Mouse (Mus musculus): ENCODE results near the gene Junb. TPM values are rescaled to one million over a fixed set of nuclear protein-coding genes. Genes with fewer than 3 reads are reported as not detected.

The Junb gene
- polyA plus RNA-seq, 1 experiment: 128 TPM

GRCm38 (mm10) chr8:84933767-84934559 lies 44.6 kb downstream of the Junb start:
- peaks cover 26% of the 10 kb centered on the region for H3K27me3 ChIP-seq (ENCODE audit: control insufficient read depth, insufficient read depth, low read length)
- 74% methylated on average over 16 of the region's 16 CpGs for WGBS

GRCm38 (mm10) chr8:84930582-84930981 lies 47.9 kb downstream of the Junb start:
- DNase-seq: no peak
- 90% methylated on average over 13 of the region's 13 CpGs for WGBS
- TF ChIP-seq CTCF (IDR thresholded peaks at IDR 0.05; ENCODE audit: borderline replicate concordance, control insufficient read depth, extremely low read depth, insufficient read depth, low read length, poor library complexity) (no peak), POLR2A (IDR thresholded peaks at IDR 0.05; ENCODE audit: control insufficient read depth, extremely low read depth, insufficient read depth, low read length, poor library complexity) (no peak)
- Histone ChIP-seq H3K27ac (ENCODE audit: control insufficient read depth, insufficient read depth, low read length) (no peak overlapping the region), H3K4me1 (replicated peaks; ENCODE audit: control insufficient read depth, insufficient read depth, low read length) (no peaks in the 10 kb centered on the region), H3K27me3 (ENCODE audit: control insufficient read depth, insufficient read depth, low read length) (peaks cover 15% of the 10 kb centered on the region), H3K4me3 (ENCODE audit: control insufficient read depth, insufficient read depth, low read length) (no peak overlapping the region), H3K36me3 (ENCODE audit: control insufficient read depth, insufficient read depth, low read length) (no peaks in the 10 kb centered on the region)

More at GRCm38 (mm10) chr8:84933767-84934559, 44.6 kb downstream of the Junb start:
- Histone ChIP-seq H3K36me3 (ENCODE audit: control insufficient read depth, insufficient read depth, low read length) (no peaks in the 10 kb centered on the region), H3K4me3 (ENCODE audit: control insufficient read depth, insufficient read depth, low read length) (no peak overlapping the region), H3K4me1 (replicated peaks; ENCODE audit: control insufficient read depth, insufficient read depth, low read length) (no peaks in the 10 kb centered on the region; the same call in 1 of the 2 replicates), H3K27ac (ENCODE audit: control insufficient read depth, insufficient read depth, low read length) (no peak overlapping the region)
- TF ChIP-seq CTCF (IDR thresholded peaks at IDR 0.05; ENCODE audit: borderline replicate concordance, control insufficient read depth, extremely low read depth, insufficient read depth, low read length, poor library complexity) (no peak), POLR2A (IDR thresholded peaks at IDR 0.05; ENCODE audit: control insufficient read depth, extremely low read depth, insufficient read depth, low read length, poor library complexity) (no peak)
- no peak for DNase-seq

GRCm38 (mm10) chr8:84928456-84929306 lies 49.8 kb downstream of the Junb start:
- peak; percentile 58 for DNase-seq
- no peak overlapping the region for H3K4me3 ChIP-seq (ENCODE audit: control insufficient read depth, insufficient read depth, low read length)
- TF ChIP-seq CTCF (IDR thresholded peaks at IDR 0.05; ENCODE audit: borderline replicate concordance, control insufficient read depth, extremely low read depth, insufficient read depth, low read length, poor library complexity) (peak; percentile 73; the same call in 1 of the 2 replicates), POLR2A (IDR thresholded peaks at IDR 0.05; ENCODE audit: control insufficient read depth, extremely low read depth, insufficient read depth, low read length, poor library complexity) (no peak)
- 10% methylated on average over 48 of the region's 52 CpGs for WGBS
- 0 out of 2 replicates have a peak, but pooled peaks cover 2% of the 10 kb centered on the region for H3K4me1 ChIP-seq (replicated peaks; ENCODE audit: control insufficient read depth, insufficient read depth, low read length)
- H3K36me3 ChIP-seq (ENCODE audit: control insufficient read depth, insufficient read depth, low read length): no peaks in the 10 kb centered on the region
- no peak overlapping the region for H3K27ac ChIP-seq (ENCODE audit: control insufficient read depth, insufficient read depth, low read length)
- H3K27me3 ChIP-seq (ENCODE audit: control insufficient read depth, insufficient read depth, low read length): peaks cover 3% of the 10 kb centered on the region; the same call in 1 of the 2 replicates

- Histone ChIP-seq H3K27me3 (ENCODE audit: control insufficient read depth, insufficient read depth, low read length) (peaks cover 3% of the 10 kb centered on the region; the same call in 1 of the 2 replicates), H3K4me1 (replicated peaks; ENCODE audit: control insufficient read depth, insufficient read depth, low read length) (0 out of 2 replicates have a peak, but pooled peaks cover 2% of the 10 kb centered on the region), H3K4me3 (ENCODE audit: control insufficient read depth, insufficient read depth, low read length) (no peak overlapping the region), H3K36me3 (ENCODE audit: control insufficient read depth, insufficient read depth, low read length) (no peaks in the 10 kb centered on the region), H3K27ac (ENCODE audit: control insufficient read depth, insufficient read depth, low read length) (no peak overlapping the region)
- WGBS: 74% methylated on average over 1 of the region's 1 CpGs
- TF ChIP-seq CTCF (IDR thresholded peaks at IDR 0.05; ENCODE audit: borderline replicate concordance, control insufficient read depth, extremely low read depth, insufficient read depth, low read length, poor library complexity) (no peak), POLR2A (IDR thresholded peaks at IDR 0.05; ENCODE audit: control insufficient read depth, extremely low read depth, insufficient read depth, low read length, poor library complexity) (no peak)
- DNase-seq: no peak
Observed at GRCm38 (mm10) chr8:84927513-84927912, 51.0 kb downstream of the Junb start.

GRCm38 (mm10) chr8:84925557-84925956 lies 53.0 kb downstream of the Junb start:
- TF ChIP-seq CTCF (IDR thresholded peaks at IDR 0.05; ENCODE audit: borderline replicate concordance, control insufficient read depth, extremely low read depth, insufficient read depth, low read length, poor library complexity): no peak
- no peak for TF ChIP-seq POLR2A (IDR thresholded peaks at IDR 0.05; ENCODE audit: control insufficient read depth, extremely low read depth, insufficient read depth, low read length, poor library complexity)
- Histone ChIP-seq H3K36me3 (ENCODE audit: control insufficient read depth, insufficient read depth, low read length) (no peaks in the 10 kb centered on the region), H3K4me3 (ENCODE audit: control insufficient read depth, insufficient read depth, low read length) (no peak overlapping the region), H3K4me1 (replicated peaks; ENCODE audit: control insufficient read depth, insufficient read depth, low read length) (0 out of 2 replicates have a peak, but pooled peaks cover 2% of the 10 kb centered on the region), H3K27ac (ENCODE audit: control insufficient read depth, insufficient read depth, low read length) (no peak overlapping the region), H3K27me3 (ENCODE audit: control insufficient read depth, insufficient read depth, low read length) (peaks cover 3% of the 10 kb centered on the region; the same call in 1 of the 2 replicates)
- DNase-seq: no peak
- 44% methylated on average over 7 of the region's 7 CpGs for WGBS

Other genes with a start within 250 kb of the Junb start
- 17.7 and 18.2 TPM in 2 replicates for gene Nfix, start 178.4 kb downstream of the Junb start, polyA plus RNA-seq (2012; rRNA removed)
- gene Dand5, start 155.9 kb downstream of the Junb start, polyA plus RNA-seq (2012; rRNA removed): 2.2 TPM in 2 replicates
- gene Gadd45gip1, start 147.2 kb downstream of the Junb start, polyA plus RNA-seq (2012; rRNA removed): 52.9 and 60.6 TPM in 2 replicates
- gene Rad23a, start 138.1 kb downstream of the Junb start, polyA plus RNA-seq (2012; rRNA removed): 109 and 117 TPM in 2 replicates
- gene Calr, start 131.8 kb downstream of the Junb start, polyA plus RNA-seq (2012; rRNA removed): 182 and 186 TPM in 2 replicates
- gene Farsa, start 121.7 kb downstream of the Junb start, polyA plus RNA-seq (2012; rRNA removed): 93.5 and 103 TPM in 2 replicates
- 9.4 and 11.6 TPM in 2 replicates for gene Syce2, start 106.6 kb downstream of the Junb start, polyA plus RNA-seq (2012; rRNA removed)
- gene Gcdh, start 84.8 kb downstream of the Junb start, polyA plus RNA-seq (2012; rRNA removed): 78.7 and 85.2 TPM in 2 replicates
- gene Klf1, start 76.8 kb downstream of the Junb start, polyA plus RNA-seq (2012; rRNA removed): 0.13 and 0.23 TPM in 2 replicates
- 16.4 and 23.8 TPM in 2 replicates for gene Dnase2a, start 70.2 kb downstream of the Junb start, polyA plus RNA-seq (2012; rRNA removed)
- 0.35 and 0.36 TPM in 2 replicates for gene Mast1, start 41.4 kb downstream of the Junb start, polyA plus RNA-seq (2012; rRNA removed)
- gene Rtbdn, start 31.7 kb downstream of the Junb start, polyA plus RNA-seq (2012; rRNA removed): 0.13 and 0.17 TPM in 2 replicates
- gene Gm49661, start 9.3 kb downstream of the Junb start, polyA plus RNA-seq (2012; rRNA removed): 4.3 TPM in 1 of 2 replicates, not detected in the other
- gene Prdx2, start 9.1 kb downstream of the Junb start, polyA plus RNA-seq (2012; rRNA removed): 162 and 183 TPM in 2 replicates
- gene Rnaseh2a, start 9.0 kb downstream of the Junb start, polyA plus RNA-seq (2012; rRNA removed): 69.4 and 76.1 TPM in 2 replicates
- gene Hook2, start 11.9 kb upstream of the Junb start, polyA plus RNA-seq (2012; rRNA removed): 7.2 and 7.4 TPM in 2 replicates
- 0.66 and 0.67 TPM in 2 replicates for gene Best2, start 35.8 kb upstream of the Junb start, polyA plus RNA-seq (2012; rRNA removed)
- 139 and 152 TPM in 2 replicates for gene Asna1, start 46.6 kb upstream of the Junb start, polyA plus RNA-seq (2012; rRNA removed)
- gene Trir, start 48.1 kb upstream of the Junb start, polyA plus RNA-seq (2012; rRNA removed): 172 and 173 TPM in 2 replicates
- 138 and 144 TPM in 2 replicates for gene Tnpo2, start 58.2 kb upstream of the Junb start, polyA plus RNA-seq (2012; rRNA removed)
- gene Fbxw9, start 81.3 kb upstream of the Junb start, polyA plus RNA-seq (2012; rRNA removed): 25.0 and 29.3 TPM in 2 replicates
- 1.4 TPM in 1 of 2 replicates, not detected in the other for gene Gm5741, start 89.3 kb upstream of the Junb start, polyA plus RNA-seq (2012; rRNA removed)
- 105 TPM in 2 replicates for gene Dhps, start 93.0 kb upstream of the Junb start, polyA plus RNA-seq (2012; rRNA removed)
- gene Wdr83os, start 102.0 kb upstream of the Junb start, polyA plus RNA-seq (2012; rRNA removed): 123 and 141 TPM in 2 replicates
- 51.9 and 56.3 TPM in 2 replicates for gene Wdr83, start 102.6 kb upstream of the Junb start, polyA plus RNA-seq (2012; rRNA removed)
- 191 and 210 TPM in 2 replicates for gene Man2b1, start 104.6 kb upstream of the Junb start, polyA plus RNA-seq (2012; rRNA removed)
- gene Zfp791, start 144.4 kb upstream of the Junb start, polyA plus RNA-seq (2012; rRNA removed): 0.12 and 0.22 TPM in 2 replicates
- gene Cks1brt, start 173.2 kb upstream of the Junb start, polyA plus RNA-seq (2012; rRNA removed): not detected in 2 replicates
- not detected in 2 replicates for gene Olfr371, start 247.3 kb upstream of the Junb start, polyA plus RNA-seq (2012; rRNA removed)

Measured in thymus, adult 2 months (tissue).